In genomic region chr4:150132692-150133271, GRCm38 (mm10) we compare ENCODE assay signal across 8 mouse cellular contexts. TPM values are rescaled to one million over a fixed set of nuclear protein-coding genes. Genes with fewer than 3 reads are reported as not detected.
DNase-seq lines count a peak whose midpoint lies in the region; ATAC-seq lines count a peak whose summit lies in the region.

No protein-coding gene starts in this region.

- no peaks in the 10 kb centered on the region for H3K36me3 ChIP-seq in heart, embryonic 13.5 days
- no peaks in the 10 kb centered on the region for H3K36me3 ChIP-seq in midbrain, embryonic 13.5 days

- no peak overlapping the region for H3K27ac ChIP-seq in heart, embryonic 13.5 days (replicated peaks)
- no peak overlapping the region for H3K27ac ChIP-seq in midbrain, embryonic 13.5 days

- H3K4me3 ChIP-seq in heart, embryonic 13.5 days = peak overlapping the region; percentile 41
- H3K4me3 ChIP-seq in midbrain, embryonic 13.5 days (replicated peaks) = 0 out of 2 replicates have a peak overlapping the region, but pooled peaks have one; percentile 5

- H3K9ac ChIP-seq in heart, embryonic 13.5 days = peak overlapping the region; percentile 68
- no peak overlapping the region for H3K9ac ChIP-seq in midbrain, embryonic 13.5 days (replicated peaks)

- ATAC-seq in heart, embryonic 13.5 days (ENCODE audit: extremely low read depth, insufficient number of reproducible peaks, low FRiP score, low TSS enrichment) = no peak
- ATAC-seq in midbrain, embryonic 13.5 days = no peak

- no peaks in the 10 kb centered on the region for H3K9me3 ChIP-seq in heart, embryonic 13.5 days
- no peaks in the 10 kb centered on the region for H3K9me3 ChIP-seq in midbrain, embryonic 13.5 days

- 15% methylated on average over 24 of the region's 24 CpGs for WGBS in heart, embryonic 13.5 days
- WGBS in midbrain, embryonic 13.5 days = 26% methylated on average over 24 of the region's 24 CpGs

- peaks cover 20% of the 10 kb centered on the region for H3K4me1 ChIP-seq in heart, embryonic 13.5 days
- H3K4me1 ChIP-seq in midbrain, embryonic 13.5 days (replicated peaks) = peaks cover 8% of the 10 kb centered on the region

- peak; percentile 11 for DNase-seq in thymus, postnatal 14 days
- DNase-seq in thymus, postnatal 36 days = no peak
- peak; percentile 83 to 92 for DNase-seq in kidney, postnatal 25 days
- no peak for DNase-seq in gastrocnemius, adult 8-10 months (ENCODE audit: low spot score in 2 of 2)
- no peak for DNase-seq in cerebellum, postnatal 10 days
- DNase-seq in embryo, embryonic 9.5 days (ENCODE audit: extremely low spot score) = no peak

- H3K27me3 ChIP-seq in heart, embryonic 13.5 days (replicated peaks) = peaks cover 14% of the 10 kb centered on the region
- H3K27me3 ChIP-seq in midbrain, embryonic 13.5 days = no peaks in the 10 kb centered on the region

- H3K4me2 ChIP-seq in heart, embryonic 13.5 days = peak overlapping the region; percentile 63
- peak overlapping the region; percentile 40 for H3K4me2 ChIP-seq in midbrain, embryonic 13.5 days (replicated peaks)

RNA-seq across cellular contexts. Expression of gene Slc2a5, which starts 13.7 kb away (rescaled TPM):
- 1.1 and 1.9 TPM in 2 replicates for polyA plus RNA-seq in heart, embryonic 13.5 days (2015; fragmentation: Nextera tagmentation; extraction: Ambion mirVana)
- polyA plus RNA-seq in midbrain, embryonic 13.5 days (2015; fragmentation: Nextera tagmentation; extraction: Ambion mirVana) = 1.7 and 2.0 TPM in 2 replicates
- total RNA-seq in gastrocnemius, adult 8-10 months (2022) = not detected

RNA-seq across cellular contexts. Expression of gene Slc2a7, which starts 16.0 kb away (rescaled TPM):
- polyA plus RNA-seq in heart, embryonic 13.5 days (2015; fragmentation: Nextera tagmentation; extraction: Ambion mirVana) = not detected in 2 replicates
- polyA plus RNA-seq in midbrain, embryonic 13.5 days (2015; fragmentation: Nextera tagmentation; extraction: Ambion mirVana) = not detected in 2 replicates
- not detected for total RNA-seq in gastrocnemius, adult 8-10 months (2022)

RNA-seq across cellular contexts. Expression of gene Gpr157, which starts 45.6 kb away (rescaled TPM):
- 2.6 and 2.7 TPM in 2 replicates for polyA plus RNA-seq in heart, embryonic 13.5 days (2015; fragmentation: Nextera tagmentation; extraction: Ambion mirVana)
- 0.15 and 0.26 TPM in 2 replicates for polyA plus RNA-seq in midbrain, embryonic 13.5 days (2015; fragmentation: Nextera tagmentation; extraction: Ambion mirVana)
- 10 to 100 TPM; 32.3 to 43.2 (median 36.3) TPM for total RNA-seq in gastrocnemius, adult 8-10 months (2022)

Comparison
In these comparisons a context has a peak if more than half of its experiments do, and no peak if none do; other contexts are left out.
1. DNase-seq: peak in thymus, postnatal 14 days (single experiment) and kidney, postnatal 25 days (2 of 2); none in thymus, postnatal 36 days (0 of 2), gastrocnemius, adult 8-10 months (0 of 2), cerebellum, postnatal 10 days (0 of 2) and embryo, embryonic 9.5 days (single experiment).